Mouse (Mus musculus) cerebellum, adult 2 months (tissue): Measurements from ENCODE around the gene Ppp4r3a.

ENCODE experiments used
- CTCF ChIP-seq: fragments of 200-500 bp; IDR thresholded peaks from 2 replicates; pipeline ENCODE4 v1.5.1; 2011; ENCODE audit warnings: low read depth, mild to moderate bottlenecking, control low read depth, low read length, moderate library complexity, borderline replicate concordance; ENCODE audit not compliant: insufficient read depth
- POLR2A ChIP-seq: fragments of 200-500 bp; IDR thresholded peaks from 2 replicates; pipeline ENCODE4 v1.6.1; 2011; ENCODE audit warnings: low read length, control low read depth, borderline replicate concordance; ENCODE audit not compliant: insufficient read depth

GRCm38 (mm10) chr12:101023143-101023542, 60.4 kb downstream of the Ppp4r3a start:
- TF ChIP-seq CTCF, result no peak
- TF ChIP-seq POLR2A, result no peak
